Mouse (Mus musculus): ENCODE results near the gene Tor1b.

- TF ChIP-seq POLR2A (IDR thresholded peaks at IDR 0.05; ENCODE audit: insufficient read depth, low read depth, low read length) (no peak), CTCF (IDR thresholded peaks at IDR 0.05) (no peak), EP300 (IDR thresholded peaks at IDR 0.05; ENCODE audit: insufficient read depth, low read depth, low read length) (no peak)
These were observed 27.6 kb upstream of the Tor1b start for GRCm38 (mm10) chr2:30925181-30925580.

All from heart, adult 2 months (tissue).